Mouse (Mus musculus) liver, postnatal 0 days (tissue): ENCODE data around the gene Lamc1. TPM values are rescaled to one million over a fixed set of nuclear protein-coding genes. Genes with fewer than 3 reads are reported as not detected.

Experiments
- ATAC-seq: fragments of 200-750 bp; cut with Nextera tagmentation; 2 replicates; pipeline ENCODE4 v1.8.0; 2017; ENCODE audit warnings: mild to moderate bottlenecking, moderate library complexity
- DNase-seq: peaks from one replicate; pipeline ENCODE4 v3.0.0-alpha.2; 2016
- H3K27ac ChIP-seq: fragments of 300-500 bp; sonication (generic); 2 replicates; pipeline ENCODE4 v1.5.1; 2014; ENCODE audit warnings: antibody characterized with exemption, moderate library complexity, mild to moderate bottlenecking, low read depth
- H3K27me3 ChIP-seq: fragments of 300-500 bp; sonication (generic); 2 replicates; pipeline ENCODE4 v1.6.1; 2014; ENCODE audit warnings: low read length, control low read depth, mixed read lengths; ENCODE audit not compliant: insufficient read depth
- H3K36me3 ChIP-seq: fragments of 300-500 bp; sonication (generic); replicated peaks from 2 replicates; pipeline ENCODE4 v1.6.1; 2014; ENCODE audit warnings: mild to moderate bottlenecking, control low read depth, low read length, moderate library complexity, mixed read lengths; ENCODE audit not compliant: insufficient read depth
- H3K4me1 ChIP-seq: fragments of 300-500 bp; sonication (generic); 2 replicates; pipeline ENCODE4 v1.6.1; 2014; ENCODE audit warnings: antibody characterized with exemption, mild to moderate bottlenecking, control low read depth; ENCODE audit not compliant: insufficient read depth
- H3K4me2 ChIP-seq: fragments of 300-500 bp; sonication (generic); 2 replicates; pipeline ENCODE4 v1.6.1; 2014; ENCODE audit warnings: low read depth, mild to moderate bottlenecking, low read length, moderate library complexity, mixed read lengths
- H3K4me3 ChIP-seq: fragments of 300-500 bp; sonication (generic); 2 replicates; pipeline ENCODE4 v1.5.1; 2014; ENCODE audit warnings: low read depth, low read length
- H3K9ac ChIP-seq: fragments of 300-500 bp; sonication (generic); replicated peaks from 2 replicates; pipeline ENCODE4 v1.6.1; 2014; ENCODE audit warnings: mild to moderate bottlenecking, moderate library complexity
- H3K9me3 ChIP-seq: fragments of 300-500 bp; sonication (generic); 2 replicates; pipeline ENCODE4 v1.6.1; 2016; ENCODE audit warnings: mild to moderate bottlenecking, control low read depth, low read length, mixed read lengths
- CTCF ChIP-seq: sonication (generic); IDR thresholded peaks from 2 replicates; pipeline ENCODE4 v1.5.1; 2016; ENCODE audit warnings: antibody characterized with exemption, low read depth
- EP300 ChIP-seq: IDR thresholded peaks from 2 replicates; pipeline ENCODE4 v1.6.1; 2016; ENCODE audit warnings: antibody characterized with exemption, low read depth, mild to moderate bottlenecking
- WGBS: fragments of 180-500 bp; shearing (Covaris S2); extraction: QIAGEN DNeasy Blood & Tissue Kit; methylation state at CpG from one replicate; pipeline ENCODE4 v1.1.7; 2014; ENCODE audit not compliant: insufficient replicate concordance; 5-methylcytosine and 5-hydroxymethylcytosine counted together
- polyA plus RNA-seq: library from polyadenylated mRNA; unstranded; fragments of >200 nt; fragmentation: Nextera tagmentation; extraction: Ambion mirVana; gene quantifications from 2 replicates; pipeline ENCODE4 v1.2.1, GENCODE M21; 2015

Gene Lamc1
- polyA plus RNA-seq, 1 experiment from 2014 or later = 11.5 TPM

DNA sequence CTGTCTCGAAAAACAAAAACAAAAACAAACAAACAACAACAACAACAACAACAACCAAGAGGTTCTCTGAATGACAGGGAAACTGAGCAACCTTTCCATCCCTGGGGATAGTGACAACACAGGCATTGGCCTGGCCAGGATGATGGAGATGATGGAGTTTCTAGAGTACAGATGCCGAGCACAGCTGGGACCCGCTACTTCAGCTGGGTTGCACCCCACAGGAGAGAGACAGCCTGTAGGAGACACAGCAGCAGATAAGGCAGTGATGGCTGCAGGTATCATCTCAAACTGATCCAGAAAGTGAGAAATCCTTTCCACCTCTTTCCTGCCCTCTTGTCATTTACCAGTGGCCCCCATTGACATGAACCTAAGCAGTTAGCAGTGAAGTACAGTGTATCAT, 39.3 kb upstream of the Lamc1 start:
- Histone ChIP-seq H3K4me2 (no peak overlapping the region), H3K4me1 (no peaks in the 10 kb centered on the region), H3K4me3 (no peak overlapping the region), H3K9me3 (no peaks in the 10 kb centered on the region), H3K36me3 (no peaks in the 10 kb centered on the region), H3K9ac (no peak overlapping the region), H3K27me3 (no peaks in the 10 kb centered on the region), H3K27ac (no peak overlapping the region)
- ATAC-seq (no peak), DNase-seq (no peak)
- 72% methylated on average over 3 of the region's 3 CpGs for WGBS
- TF ChIP-seq CTCF (no peak), EP300 (no peak)

DNA sequence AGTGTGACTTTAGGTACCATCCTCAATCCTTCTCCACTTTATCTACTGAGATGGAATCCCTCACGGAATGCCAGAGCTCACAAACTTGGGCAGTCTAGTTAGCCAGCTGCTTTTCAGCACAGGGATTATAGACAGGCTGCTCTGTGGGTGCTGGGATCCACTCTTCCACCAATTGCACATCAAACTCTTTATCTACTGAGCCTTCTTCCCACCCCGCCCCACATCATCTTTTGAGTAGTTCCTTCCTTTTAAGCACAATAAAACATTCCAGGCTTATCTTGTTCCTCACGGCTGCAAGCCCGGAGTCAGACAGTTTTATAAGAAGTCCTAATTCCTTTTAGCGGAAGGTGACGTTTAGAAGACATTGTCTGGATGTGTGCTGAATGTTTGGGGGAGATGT, 36.4 kb upstream of the Lamc1 start:
- H3K27ac ChIP-seq = no peak overlapping the region
- no peak overlapping the region for H3K9ac ChIP-seq
- no peaks in the 10 kb centered on the region for H3K27me3 ChIP-seq
- ATAC-seq (no peak), DNase-seq (no peak)
- H3K4me3 ChIP-seq = no peak overlapping the region
- 0 out of 2 replicates have a peak, but pooled peaks cover 2% of the 10 kb centered on the region for H3K9me3 ChIP-seq
- H3K4me1 ChIP-seq = no peaks in the 10 kb centered on the region
- H3K36me3 ChIP-seq = no peaks in the 10 kb centered on the region
- H3K4me2 ChIP-seq = no peak overlapping the region
- TF ChIP-seq EP300 (no peak), CTCF (no peak)
- WGBS = 62% methylated on average over 6 of the region's 6 CpGs

DNA sequence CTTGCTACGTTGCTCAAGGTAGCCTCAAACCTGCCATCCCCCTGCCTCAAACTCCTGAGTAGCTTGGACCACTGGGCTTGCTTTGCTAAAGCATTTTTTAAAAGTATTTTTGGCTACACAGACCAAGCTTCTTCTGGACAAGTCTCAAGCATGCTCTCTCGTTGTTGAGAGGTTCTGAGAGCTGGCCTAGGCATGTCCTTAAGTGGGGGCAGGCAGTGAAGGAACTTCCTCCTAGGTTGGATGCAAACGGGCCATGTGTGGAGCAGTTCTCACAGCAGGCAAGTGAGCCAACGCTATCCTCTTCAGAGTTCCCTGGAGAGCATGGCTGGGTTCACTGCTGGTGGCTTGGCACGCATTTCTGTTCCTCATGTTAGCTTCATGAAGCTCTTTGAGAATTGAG, 34.5 kb upstream of the Lamc1 start:
- Histone ChIP-seq H3K4me3 (no peak overlapping the region), H3K4me2 (no peak overlapping the region), H3K27me3 (no peaks in the 10 kb centered on the region), H3K9ac (no peak overlapping the region), H3K9me3 (0 out of 2 replicates have a peak, but pooled peaks cover 2% of the 10 kb centered on the region), H3K36me3 (no peaks in the 10 kb centered on the region), H3K27ac (no peak overlapping the region), H3K4me1 (no peaks in the 10 kb centered on the region)
- no peak for ATAC-seq
- 54% methylated on average over 5 of the region's 5 CpGs for WGBS
- TF ChIP-seq EP300 (no peak), CTCF (no peak)
- no peak for DNase-seq

DNA sequence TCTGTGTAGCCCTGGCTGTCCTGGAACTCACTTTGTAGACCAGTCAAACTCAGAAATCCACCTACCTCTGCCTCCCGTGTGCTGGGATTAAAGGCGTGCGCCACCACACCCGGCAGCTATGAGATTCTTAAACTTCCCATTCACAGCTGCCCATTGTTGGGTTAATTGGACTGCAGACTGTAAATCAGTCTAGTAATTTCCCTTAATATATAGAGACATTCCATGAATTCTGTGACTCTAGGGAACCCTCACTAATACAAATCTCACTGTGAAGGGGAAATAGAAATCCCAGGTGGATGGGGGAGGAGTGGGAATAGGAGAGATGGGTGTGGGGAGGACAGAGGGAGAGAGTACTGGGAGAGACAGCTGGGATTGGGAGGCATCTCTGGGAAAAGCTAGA, 29.3 kb upstream of the Lamc1 start:
- TF ChIP-seq CTCF = no peak
- no peak for TF ChIP-seq EP300
- ATAC-seq (no peak), DNase-seq (no peak)
- H3K9me3 ChIP-seq = 0 out of 2 replicates have a peak, but pooled peaks cover 2% of the 10 kb centered on the region
- 91% methylated on average over 4 of the region's 4 CpGs for WGBS
- H3K27ac ChIP-seq = no peak overlapping the region
- no peaks in the 10 kb centered on the region for H3K27me3 ChIP-seq
- H3K9ac ChIP-seq = no peak overlapping the region
- no peaks in the 10 kb centered on the region for H3K36me3 ChIP-seq
- no peak overlapping the region for H3K4me2 ChIP-seq
- no peaks in the 10 kb centered on the region for H3K4me1 ChIP-seq
- no peak overlapping the region for H3K4me3 ChIP-seq

DNA sequence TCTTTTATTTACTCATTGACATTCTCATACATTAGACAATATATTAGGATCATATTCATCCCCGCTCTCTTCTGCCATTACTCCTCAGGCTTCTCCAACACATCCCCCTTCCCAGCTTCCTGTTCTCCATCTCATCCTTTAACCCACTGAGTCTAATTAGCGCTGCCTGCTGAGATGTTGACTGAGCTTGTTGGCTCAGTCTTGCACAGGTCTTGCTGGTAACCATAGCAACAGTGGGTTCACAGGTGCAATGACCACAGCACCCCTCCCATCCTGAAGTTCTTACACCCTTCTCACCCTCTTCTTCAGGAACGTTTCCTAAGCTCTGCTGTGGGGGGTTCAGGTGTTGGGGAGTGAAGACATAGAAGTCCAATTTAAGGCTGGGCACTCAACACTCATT, 28.0 kb upstream of the Lamc1 start:
- H3K4me2 ChIP-seq = no peak overlapping the region
- H3K4me1 ChIP-seq = no peaks in the 10 kb centered on the region
- TF ChIP-seq CTCF (no peak), EP300 (no peak)
- no peak overlapping the region for H3K27ac ChIP-seq
- WGBS = 56% methylated on average over 3 of the region's 3 CpGs
- 0 out of 2 replicates have a peak, but pooled peaks cover 2% of the 10 kb centered on the region for H3K9me3 ChIP-seq
- no peaks in the 10 kb centered on the region for H3K36me3 ChIP-seq
- no peak overlapping the region for H3K4me3 ChIP-seq
- DNase-seq (no peak), ATAC-seq (no peak)
- H3K27me3 ChIP-seq = no peaks in the 10 kb centered on the region
- no peak overlapping the region for H3K9ac ChIP-seq

DNA sequence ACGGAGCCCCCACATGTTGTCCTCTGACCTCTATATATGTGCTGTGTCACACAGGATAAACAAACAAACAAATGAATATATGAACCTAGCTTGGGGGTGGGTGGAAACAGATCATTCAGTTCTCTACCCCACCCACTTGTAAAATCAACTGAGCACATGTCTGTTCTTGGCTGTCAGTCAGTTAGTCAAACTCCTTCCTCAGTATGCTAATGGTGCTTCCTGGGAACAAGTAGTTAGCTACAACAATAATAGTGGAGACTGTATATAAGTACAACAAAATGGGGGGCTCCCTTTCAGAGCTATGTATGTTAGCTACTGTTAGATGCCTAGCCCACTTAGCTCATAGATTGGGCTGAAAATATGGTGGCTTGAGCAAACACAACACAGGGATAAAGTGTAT, 24.6 kb upstream of the Lamc1 start:
- WGBS = 82% methylated on average over 1 of the region's 1 CpGs
- H3K4me1 ChIP-seq = 0 out of 2 replicates have a peak, but pooled peaks cover 4% of the 10 kb centered on the region
- H3K4me2 ChIP-seq = no peak overlapping the region
- DNase-seq (no peak), ATAC-seq (no peak)
- no peaks in the 10 kb centered on the region for H3K27me3 ChIP-seq
- TF ChIP-seq CTCF (no peak), EP300 (no peak)
- no peak overlapping the region for H3K4me3 ChIP-seq
- no peaks in the 10 kb centered on the region for H3K9me3 ChIP-seq
- no peaks in the 10 kb centered on the region for H3K36me3 ChIP-seq
- no peak overlapping the region for H3K27ac ChIP-seq
- no peak overlapping the region for H3K9ac ChIP-seq

DNA sequence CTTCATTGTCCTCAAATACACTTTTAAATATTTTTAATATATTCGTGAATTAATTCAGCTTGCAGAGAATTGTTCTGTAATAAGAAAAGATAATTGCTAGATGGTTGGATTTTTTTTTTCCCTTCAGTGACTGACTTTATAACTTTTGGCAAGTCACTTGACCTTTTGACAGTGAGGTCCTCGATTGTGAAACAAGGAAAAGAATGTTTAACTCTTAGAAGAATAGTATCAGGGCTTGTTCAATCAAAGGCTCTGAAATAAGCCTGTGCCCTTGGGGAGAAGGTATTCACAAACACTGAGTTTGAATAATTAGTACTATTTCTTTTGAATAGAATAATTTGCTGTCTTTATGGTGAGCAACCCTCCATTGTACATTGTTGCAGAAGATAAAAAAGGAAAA, 21.9 kb upstream of the Lamc1 start:
- Histone ChIP-seq H3K4me2 (no peak overlapping the region), H3K27ac (no peak overlapping the region), H3K4me1 (0 out of 2 replicates have a peak, but pooled peaks cover 4% of the 10 kb centered on the region), H3K9ac (no peak overlapping the region), H3K9me3 (no peaks in the 10 kb centered on the region), H3K27me3 (no peaks in the 10 kb centered on the region), H3K4me3 (no peak overlapping the region), H3K36me3 (no peaks in the 10 kb centered on the region)
- DNase-seq = no peak
- 40% methylated on average over 2 of the region's 2 CpGs for WGBS
- TF ChIP-seq EP300 (no peak), CTCF (no peak)
- ATAC-seq = no peak
